Mouse (Mus musculus) fibroblast of lung, adult 2 months (primary cell): Measurements from ENCODE around the gene Hltf.

Experiments
- DNase-seq: peaks from one replicate; pipeline ENCODE4 v3.0.0-alpha.2; 2011; ENCODE audit warnings: low read depth

Hltf gene

GRCm38 (mm10) chr3:20146884-20147395, 89.3 kb downstream of the Hltf start:
- DNase-seq, result peak; percentile 45

- no peak for DNase-seq
Measured at GRCm38 (mm10) chr3:20147647-20148046, 90.0 kb downstream of the Hltf start.

GRCm38 (mm10) chr3:20150511-20150910, 92.9 kb downstream of the Hltf start:
- DNase-seq, result no peak

GRCm38 (mm10) chr3:20151651-20152050, 94.0 kb downstream of the Hltf start:
- no peak for DNase-seq

GRCm38 (mm10) chr3:20154531-20155367, 97.1 kb downstream of the Hltf start, which contains the start of gene Gyg:
Gene Gyg (minus strand): TSS chr3:20155317.
- DNase-seq, result no peak

GRCm38 (mm10) chr3:20155476-20155875, 97.9 kb downstream of the Hltf start:
- no peak for DNase-seq

- no peak for DNase-seq
Measured at GRCm38 (mm10) chr3:20167487-20167886, 109.9 kb downstream of the Hltf start.
